Mouse (Mus musculus): ENCODE measurements around the gene Tchhl1.

DNA sequence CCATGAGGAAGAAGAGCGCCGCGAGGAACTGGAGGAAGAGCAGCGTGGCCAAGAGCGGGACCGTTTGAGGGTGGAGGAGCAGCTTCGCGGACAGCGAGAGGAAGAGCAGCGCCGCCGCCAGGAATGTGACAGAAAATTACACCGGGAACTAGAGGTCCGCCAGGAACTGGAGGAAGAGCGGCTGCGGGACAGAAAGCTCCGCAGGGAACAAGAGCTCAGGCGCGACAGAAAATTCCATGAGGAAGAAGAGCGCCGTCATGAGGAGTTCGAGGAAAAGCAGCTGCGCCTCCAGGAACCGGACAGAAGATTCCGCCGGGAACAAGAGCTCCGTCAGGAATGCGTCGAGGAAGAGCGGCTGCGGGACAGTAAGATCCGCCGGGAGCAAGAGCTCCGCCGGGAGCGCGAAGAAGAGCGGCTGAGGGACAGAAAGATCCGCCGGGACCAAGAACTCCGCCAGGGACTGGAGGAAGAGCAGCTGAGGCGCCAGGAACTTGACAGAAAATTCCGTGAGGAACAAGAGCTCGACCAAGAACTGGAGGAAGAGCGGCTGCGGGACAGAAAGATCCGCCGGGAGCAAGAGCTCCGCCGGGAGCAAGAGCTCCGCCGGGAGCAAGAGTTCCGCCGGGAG, 22.3 kb upstream of the Tchhl1 start:
- TF ChIP-seq CTCF (IDR thresholded peaks at IDR 0.05; ENCODE audit: low read depth, low read length) (no peak), POLR2A (IDR thresholded peaks at IDR 0.05; ENCODE audit: extremely low read depth, insufficient read depth, low read length) (no peak)
